Mouse (Mus musculus) gastrocnemius, postnatal 10 days (tissue): ENCODE results near the gene Tle2. TPM values are rescaled to one million over a fixed set of nuclear protein-coding genes. Genes with fewer than 3 reads are reported as not detected.

Source experiments
- DNase-seq: peaks from one replicate; pipeline ENCODE4 v3.0.0; 2021; ENCODE audit warnings: mixed read lengths
- total RNA-seq, 2 experiments: library from RNA; stranded (reverse); gene quantifications; 2 replicates each; pipeline ENCODE4 v1.2.3; 2021

Gene Tle2
- total RNA-seq, 2 experiments from 2014 or later, result 4.4 to 9.4 TPM

DNA sequence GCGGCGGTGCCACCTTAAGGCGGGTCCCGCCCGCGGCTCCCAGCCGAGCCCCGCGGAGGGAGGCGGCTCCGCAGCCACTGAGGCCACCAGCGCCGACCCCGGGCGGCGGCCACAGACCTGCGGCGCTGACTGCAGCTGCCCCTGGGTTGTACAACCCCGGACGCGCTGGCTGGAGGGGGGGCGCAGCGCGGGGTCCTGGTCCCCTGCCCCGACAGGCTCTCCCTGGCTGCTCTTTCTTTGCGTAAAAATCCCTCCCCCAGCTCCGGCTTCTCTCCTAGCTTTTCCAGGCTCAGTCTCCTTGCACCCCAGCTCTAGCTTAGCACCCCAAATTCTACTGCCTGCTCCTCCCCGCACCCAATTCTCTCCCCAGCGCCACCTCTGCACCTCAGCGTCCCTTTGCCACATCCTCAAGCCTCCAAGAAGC is 859 bp downstream of the Tle2 start:
- peak; percentile 58 for DNase-seq

DNA sequence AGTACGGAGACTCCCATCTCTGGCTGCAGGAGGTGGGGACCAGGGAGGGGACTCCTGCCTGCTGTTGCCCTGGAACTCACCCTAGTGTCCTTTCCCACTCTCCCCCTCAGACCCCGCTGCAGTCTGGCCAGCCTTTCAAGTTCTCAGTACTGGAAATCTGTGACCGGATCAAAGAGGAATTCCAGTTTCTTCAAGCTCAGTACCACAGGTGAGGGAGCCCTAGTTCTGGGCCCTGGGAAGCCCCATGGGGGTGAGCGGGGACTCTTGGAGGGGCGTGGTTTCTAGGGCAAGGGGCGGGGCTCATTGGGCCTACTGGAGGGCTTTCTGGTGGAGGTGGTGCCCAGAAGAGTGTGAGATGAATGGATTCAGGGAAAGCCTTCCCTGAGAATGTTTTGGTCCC is 1.3 kb downstream of the Tle2 start:
- DNase-seq, result no peak

GRCm38 (mm10) chr10:81579967-81580366 is 5.6 kb downstream of the Tle2 start:
- no peak for DNase-seq

- DNase-seq, result no peak
Measured at GRCm38 (mm10) chr10:81580441-81581070, 6.2 kb downstream of the Tle2 start.

- no peak for DNase-seq
Measured at GRCm38 (mm10) chr10:81583347-81583746, 9.0 kb downstream of the Tle2 start.

GRCm38 (mm10) chr10:81588739-81589138 is 14.4 kb downstream of the Tle2 start:
- no peak for DNase-seq

DNA sequence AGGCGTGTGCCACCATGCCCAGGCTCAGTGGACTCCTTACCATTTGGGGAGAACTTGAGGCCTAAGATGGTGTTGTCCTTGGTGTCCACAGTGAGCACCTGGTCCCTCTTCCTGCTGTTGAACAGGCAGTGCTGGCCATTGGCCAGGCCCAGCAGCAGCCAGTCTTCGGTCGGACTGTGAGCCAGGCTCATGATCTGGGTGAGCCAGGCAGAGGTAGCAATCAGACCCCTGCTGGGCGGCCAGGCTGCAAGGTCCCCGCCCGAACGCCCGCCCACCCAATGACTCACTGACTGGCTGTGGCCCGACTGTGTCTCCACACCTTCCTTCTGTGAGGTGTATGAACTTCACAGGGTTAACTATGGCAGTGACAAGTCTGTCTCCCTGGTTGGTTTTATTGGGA is 17.5 kb downstream of the Tle2 start:
- no peak for DNase-seq

- DNase-seq, result no peak
Measured at GRCm38 (mm10) chr10:81592631-81593030, 18.3 kb downstream of the Tle2 start.

GRCm38 (mm10) chr10:81593223-81593622 is 18.9 kb downstream of the Tle2 start:
- DNase-seq, result no peak

DNA sequence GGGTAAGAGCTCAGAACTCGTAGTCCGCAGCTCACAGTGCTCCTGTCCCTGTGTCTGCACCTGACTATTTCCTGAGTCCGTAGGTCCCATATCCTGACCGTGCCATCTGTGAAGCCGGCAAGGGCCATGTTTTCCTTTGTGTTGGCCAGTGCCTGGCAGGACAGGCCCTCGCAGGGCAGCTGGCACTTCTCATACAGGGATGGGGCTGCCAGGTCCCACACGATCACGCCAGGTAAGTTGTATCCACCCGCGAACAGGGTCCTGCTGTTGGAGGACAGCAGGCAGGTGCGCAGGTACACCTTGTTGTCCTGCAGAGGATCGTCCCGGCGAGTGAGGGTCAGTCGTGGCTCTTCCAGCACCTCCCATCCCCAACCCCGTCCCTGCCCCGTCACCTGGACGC is 19.6 kb downstream of the Tle2 start:
- DNase-seq, result no peak

DNA sequence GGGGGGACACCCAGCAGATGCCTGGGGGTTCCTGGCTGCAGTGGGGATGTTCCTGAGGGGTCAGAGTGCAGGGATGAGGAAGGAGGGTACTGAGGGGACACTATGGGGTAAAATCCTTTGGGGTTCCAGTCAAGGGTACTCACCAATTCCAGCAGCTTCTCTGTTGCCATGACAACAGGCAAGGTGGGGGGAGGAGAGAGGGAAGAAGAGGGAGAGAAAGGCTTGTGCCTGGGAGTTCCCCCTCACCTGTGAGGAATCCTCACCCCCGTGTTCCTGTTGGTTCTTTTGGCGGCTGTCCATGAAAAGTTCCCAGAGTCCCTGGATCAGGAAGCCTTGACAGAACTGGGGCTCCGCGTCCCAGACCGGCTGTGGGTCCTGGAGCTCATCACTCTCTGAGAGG is 21.2 kb downstream of the Tle2 start:
- no peak for DNase-seq

DNA sequence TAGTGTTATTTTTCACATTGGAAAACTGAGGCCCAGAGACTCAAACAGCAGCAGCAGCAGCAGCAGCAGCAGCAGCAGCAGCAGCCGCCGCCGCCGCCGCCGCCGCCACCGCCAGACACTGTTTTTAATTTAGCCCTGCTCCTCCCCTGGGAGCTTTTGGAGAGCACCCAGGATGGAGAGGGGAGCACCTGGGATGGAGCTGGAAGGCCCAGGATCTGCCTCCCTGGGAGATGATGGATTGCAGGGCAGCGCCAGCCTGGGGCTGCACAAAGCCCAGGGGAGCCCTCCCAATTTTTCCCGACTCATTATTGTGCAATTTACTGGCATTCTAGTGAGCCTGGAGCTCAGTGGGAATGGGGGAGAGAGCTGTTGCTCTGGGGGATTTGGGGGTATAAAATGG is 22.2 kb downstream of the Tle2 start:
- DNase-seq, result peak; percentile 34

GRCm38 (mm10) chr10:81597137-81597950 is 23.0 kb downstream of the Tle2 start:
- DNase-seq, result no peak

GRCm38 (mm10) chr10:81598342-81598741 is 24.0 kb downstream of the Tle2 start:
- no peak for DNase-seq

DNA sequence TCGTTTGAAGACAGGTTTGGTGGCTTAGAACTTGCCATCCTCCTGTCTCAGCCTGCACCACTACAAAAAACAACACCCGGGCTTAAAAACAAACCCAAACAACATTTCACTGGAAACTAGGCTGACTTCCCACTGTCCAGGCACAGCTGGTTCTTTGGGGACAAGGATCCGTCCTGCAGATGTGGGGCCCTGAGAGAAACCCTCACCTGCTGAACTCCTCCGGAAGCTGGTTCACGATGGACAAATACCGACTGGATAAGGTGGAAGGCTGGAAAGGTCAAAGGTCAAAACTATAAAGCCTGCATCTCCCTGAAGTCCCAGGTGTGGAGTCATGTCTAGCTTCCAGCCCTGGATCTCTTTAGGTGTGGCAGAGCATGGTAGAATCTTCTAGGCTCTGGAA is 24.5 kb downstream of the Tle2 start:
- no peak for DNase-seq

DNA sequence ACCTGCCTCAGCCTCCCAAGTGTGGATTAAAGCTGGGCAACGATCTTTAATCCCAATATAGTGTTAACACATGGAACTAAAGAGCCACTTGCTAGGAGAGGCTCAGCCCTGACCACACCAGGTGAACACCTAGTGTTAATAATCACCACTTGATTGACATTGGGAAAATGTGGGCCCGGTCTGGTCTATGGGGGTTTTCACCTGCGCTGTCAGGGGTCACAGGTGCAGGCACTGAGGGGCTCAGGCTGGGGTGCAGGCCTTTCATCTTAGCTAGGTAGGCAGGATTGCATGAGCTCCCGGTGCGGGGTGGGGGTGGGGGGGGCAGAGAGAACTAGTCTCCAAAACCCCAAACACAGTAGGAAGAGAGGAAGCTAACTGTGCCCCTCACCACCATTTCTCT is 25.3 kb downstream of the Tle2 start:
- no peak for DNase-seq

DNA sequence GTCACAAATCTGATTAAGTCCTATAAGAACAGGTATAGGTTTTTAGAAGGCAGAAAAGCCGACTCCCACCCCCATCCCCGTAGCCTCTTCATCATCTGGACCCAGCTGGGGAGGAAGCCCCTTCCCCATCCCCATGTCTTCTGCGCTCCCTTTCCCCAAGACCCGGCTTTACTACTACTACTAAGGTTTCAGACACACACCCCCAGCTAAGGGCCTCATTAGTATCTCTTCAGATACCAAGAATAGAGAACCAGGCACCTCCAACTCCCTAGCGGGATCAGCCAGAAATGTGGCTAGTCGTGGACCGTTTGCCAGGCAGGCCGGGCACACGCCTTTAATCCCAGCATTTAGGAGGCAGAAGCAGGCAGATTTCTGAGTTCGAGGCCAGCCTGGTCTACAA is 25.7 kb downstream of the Tle2 start:
- no peak for DNase-seq

DNA sequence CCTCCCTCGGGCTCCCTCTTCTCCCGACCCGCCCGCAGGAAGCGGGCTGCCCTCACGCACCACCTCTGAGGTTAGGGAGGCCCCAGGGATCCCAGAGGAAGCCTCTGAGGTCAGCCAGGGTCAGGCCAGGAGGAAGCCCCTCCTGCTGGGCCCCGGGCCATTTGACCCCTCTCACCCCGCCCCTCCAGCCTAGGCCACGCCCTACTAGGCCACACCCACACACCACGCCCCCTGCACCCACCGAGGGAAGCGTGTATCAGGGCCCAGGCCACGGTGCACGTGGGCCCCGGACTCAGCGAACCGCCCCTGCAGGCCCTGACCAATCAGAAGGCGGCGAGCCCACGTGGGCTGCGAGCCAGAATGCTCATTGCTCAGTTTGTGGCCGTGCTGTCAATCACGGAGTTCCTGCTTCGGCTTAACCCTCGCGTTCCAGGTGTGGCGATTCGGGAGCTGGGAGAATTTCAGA is 26.4 kb downstream of the Tle2 start, which contains the start of gene Tle6:
Gene Tle6, minus strand, starts transcription at position 336 of the 466 bp plus-strand sequence.
- DNase-seq, result peak; percentile 94

DNA sequence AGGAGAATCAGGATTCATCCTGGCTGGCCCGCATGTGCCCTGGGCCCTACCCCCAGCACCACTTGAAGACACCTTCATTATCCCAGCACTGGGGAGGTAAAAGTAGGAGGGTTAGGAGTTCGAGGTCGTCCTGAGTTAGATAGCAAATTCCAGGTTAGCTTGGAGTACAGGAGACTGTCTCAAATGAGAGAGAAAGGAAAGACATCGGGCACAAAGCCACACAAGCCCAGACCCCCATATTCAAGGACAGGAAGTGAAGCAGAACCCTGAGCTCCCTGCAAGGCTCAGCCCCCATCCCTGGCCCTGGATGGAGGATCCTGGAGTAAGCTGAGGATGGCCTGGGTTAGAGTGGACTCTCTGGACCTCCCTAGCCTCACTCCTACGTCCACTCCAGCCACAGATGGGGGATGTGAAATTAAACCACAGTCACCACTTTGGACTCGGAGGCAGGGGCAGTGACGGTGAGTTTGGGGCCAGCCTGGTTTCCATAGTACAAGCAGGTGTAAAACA is 27.1 kb downstream of the Tle2 start:
- DNase-seq, result no peak

DNA sequence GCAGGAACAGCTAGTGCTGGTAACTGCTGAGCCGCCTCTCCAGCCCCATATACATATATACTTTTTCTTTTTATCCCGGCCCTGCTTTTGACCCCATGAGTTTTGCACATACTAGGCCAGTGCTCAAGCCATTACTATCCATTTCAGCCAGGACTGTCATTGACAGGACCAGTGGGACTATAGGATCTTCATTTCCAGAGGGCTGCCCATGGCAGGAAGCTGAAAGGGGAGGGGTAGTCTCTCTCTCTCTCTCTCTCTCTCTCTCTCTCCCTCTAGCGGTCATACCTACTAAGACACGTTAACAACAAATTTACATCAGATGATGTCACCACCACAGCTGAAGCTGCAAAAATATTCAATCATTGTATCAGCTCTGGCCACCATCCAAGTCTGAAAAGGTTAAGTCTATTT is 28.4 kb downstream of the Tle2 start:
- no peak for DNase-seq

GRCm38 (mm10) chr10:81604019-81604967 is 29.9 kb downstream of the Tle2 start:
- no peak for DNase-seq

DNA sequence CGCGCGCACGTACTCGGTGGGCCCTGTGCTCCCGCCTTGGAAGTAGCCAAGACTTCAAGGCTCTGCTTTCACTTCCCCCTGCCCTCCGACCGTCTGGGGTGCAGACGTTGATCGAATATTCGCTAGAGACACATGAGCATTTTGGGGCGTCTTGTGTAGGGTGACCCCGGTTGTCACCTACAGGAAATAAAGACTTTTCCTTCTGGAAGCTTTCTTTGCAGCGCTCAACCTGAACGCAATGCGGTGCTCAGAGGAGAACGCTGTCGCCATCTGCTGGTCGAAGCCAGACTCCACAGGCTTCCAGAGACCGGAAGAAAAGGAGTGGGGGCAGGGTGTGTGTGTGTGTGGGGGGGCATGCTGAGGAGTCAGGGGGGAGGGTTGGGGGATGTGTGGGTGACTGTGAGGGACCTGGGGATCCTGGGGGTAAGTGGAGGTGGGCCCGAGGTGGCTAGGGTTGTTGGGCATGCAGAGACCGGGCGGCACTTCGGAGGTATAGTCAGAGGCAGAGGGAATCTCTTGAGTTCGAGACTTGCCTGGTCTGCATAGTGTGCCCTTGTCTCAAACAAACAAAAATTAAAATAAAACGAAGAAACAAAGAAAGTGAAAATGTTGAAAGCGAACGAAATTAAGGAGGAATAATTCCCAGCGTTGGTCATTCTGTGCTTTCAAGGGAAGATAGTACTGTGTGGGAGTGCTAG is 30.8 kb downstream of the Tle2 start:
- peak; percentile 88 for DNase-seq
